Mouse (Mus musculus) heart, adult 2 months (tissue): ENCODE results near the gene Mllt11.

Experiments
- CTCF ChIP-seq: fragments of 200-600 bp; IDR thresholded peaks from 2 replicates; pipeline ENCODE4 v1.8.1; 2022; ENCODE audit warnings: antibody characterized with exemption, mild to moderate bottlenecking, moderate library complexity
- POLR2A ChIP-seq: fragments of 200-500 bp; IDR thresholded peaks from 2 replicates; pipeline ENCODE4 v1.6.1; 2011; ENCODE audit warnings: mild to moderate bottlenecking, low read depth, low read length, control low read depth; ENCODE audit not compliant: insufficient read depth

DNA sequence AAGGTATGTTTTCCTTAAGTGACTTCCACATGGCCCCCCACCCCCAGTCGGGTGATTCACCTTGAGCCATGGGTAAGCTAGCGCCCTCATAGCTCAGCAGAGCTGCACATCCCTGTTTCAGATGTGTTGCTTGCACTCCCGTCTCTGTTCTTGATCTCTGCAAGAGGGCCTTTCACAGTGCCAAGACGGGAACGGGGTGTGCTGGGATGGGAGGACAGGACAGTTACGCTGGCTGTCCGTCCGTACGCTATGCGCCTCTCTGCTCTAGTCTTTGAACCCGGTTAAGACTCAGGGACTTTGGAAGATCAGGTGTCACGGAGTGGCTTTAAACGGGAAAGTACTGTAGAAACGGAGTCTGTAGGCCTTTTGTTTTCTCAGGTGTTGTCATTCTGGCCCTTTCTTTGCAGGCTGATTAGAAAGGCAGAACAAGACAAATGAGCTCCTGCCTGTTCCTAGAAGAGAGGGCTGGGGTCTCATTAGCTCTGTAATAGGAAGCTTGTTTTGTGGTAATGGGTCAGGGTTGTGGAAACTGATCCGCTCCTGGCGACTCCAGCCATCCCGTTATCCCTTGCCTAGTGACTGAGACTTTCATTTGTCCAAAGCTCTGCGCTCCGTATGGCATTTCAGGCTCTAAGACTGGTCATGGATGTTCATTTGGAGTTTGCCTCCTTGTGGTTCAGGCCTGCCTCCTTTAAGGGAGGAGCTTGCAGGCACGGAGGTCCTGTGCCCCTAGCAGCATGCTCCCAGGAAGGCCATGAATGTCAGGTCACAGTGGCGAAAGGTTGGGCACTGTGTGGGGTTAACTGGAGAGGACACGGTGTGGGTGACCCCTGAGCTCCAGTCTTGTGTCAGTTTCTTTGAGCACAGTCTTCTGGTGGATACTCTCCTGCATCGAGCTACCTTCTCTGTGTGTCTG, 3.7 kb upstream of the Mllt11 start:
- TF ChIP-seq POLR2A (no peak), CTCF (no peak)
